Mouse (Mus musculus) gastrocnemius, postnatal 14 days (tissue): ENCODE measurements around the gene Mrpl40. TPM values are rescaled to one million over a fixed set of nuclear protein-coding genes. Genes with fewer than 3 reads are reported as not detected.
"Not testable (repeated sequence)": the region's sequence is repeated elsewhere in the genome, so short reads cannot be mapped to it uniquely, and the experiment has no call there.

Source experiments
- DNase-seq: peaks from one replicate; pipeline ENCODE4 v3.0.0; 2021; ENCODE audit warnings: mixed read lengths
- intact Hi-C: fragments of 180-260 bp; cut with DNase I; formaldehyde crosslinking; loops from one replicate; pipeline ENCODE4 v1.15.1; 2025; ENCODE audit warnings: low total_unique reads
- long read RNA-seq, 2 experiments: library from polyadenylated mRNA; stranded (forward); transcript quantifications; one replicate each; pipeline ENCODE4 v2.0.0; 2021
- total RNA-seq, 2 experiments: library from RNA; stranded (reverse); gene quantifications; 2 replicates each; pipeline ENCODE4 v1.2.3; 2021

Gene Mrpl40
- 10 to 100 TPM; 41.2 to 43.7 TPM for total RNA-seq
- long read RNA-seq, experiment 1, transcript Mrpl40-201 (4 exons, 1,280 nt): major isoform, 44 of 49 reads
- long read RNA-seq, experiment 1, partial matches to known transcripts: 0 of 49 reads
- long read RNA-seq, experiment 1, other reads (novel, unspliced or antisense): 3 of 49 reads
- long read RNA-seq, experiment 2, transcript Mrpl40-201 (4 exons, 1,280 nt): major isoform, 31 of 34 reads
- long read RNA-seq, experiment 2, partial matches to known transcripts: 0 of 34 reads
- long read RNA-seq, experiment 2, other reads (novel, unspliced or antisense): 1 of 34 reads

- intact Hi-C loops: loop anchor here (10.0 kb wide), 1 partner anchor 1642 kb away; the partner anchor contains the start of gene Hic2
Measured at GRCm38 (mm10) chr16:18876442-18877308, at the start of gene Mrpl40, which contains the start of gene Hira. Mrpl40 (minus strand) TSS chr16:18876862. Hira (plus strand) TSS chr16:18877037.

GRCm38 (mm10) chr16:18921771-18922170, 45.1 kb upstream of the Mrpl40 start:
- intact Hi-C loops: no loop called here

More at GRCm38 (mm10) chr16:18876442-18877308, at the start of gene Mrpl40, which contains the start of gene Hira:
- DNase-seq: peak; percentile 96

DNA sequence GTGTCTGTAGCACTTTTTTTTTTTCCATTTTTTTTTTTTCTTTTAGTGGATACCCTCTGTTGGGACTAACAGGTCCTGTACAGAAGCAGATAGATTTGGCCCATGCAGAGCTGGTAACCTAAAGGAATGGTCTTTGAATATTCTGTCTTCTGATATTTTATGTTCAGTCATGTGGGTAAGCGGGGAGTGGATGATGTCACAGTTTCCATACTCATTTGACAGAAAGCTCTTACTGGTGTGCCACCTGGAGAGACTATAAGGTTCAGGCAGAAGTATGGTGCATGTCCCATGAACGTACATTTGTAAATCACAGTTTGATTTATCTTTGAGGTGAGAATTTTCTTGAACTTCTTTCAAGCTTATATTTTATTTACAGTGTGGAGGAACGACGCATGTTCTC, 39.4 kb upstream of the Mrpl40 start:
- DNase-seq: no peak
- intact Hi-C loops: no loop called here

More at GRCm38 (mm10) chr16:18921771-18922170, 45.1 kb upstream of the Mrpl40 start:
- no peak for DNase-seq

GRCm38 (mm10) chr16:18905648-18906047, 29.0 kb upstream of the Mrpl40 start:
- DNase-seq: no peak
- intact Hi-C loops: no loop called here

DNA sequence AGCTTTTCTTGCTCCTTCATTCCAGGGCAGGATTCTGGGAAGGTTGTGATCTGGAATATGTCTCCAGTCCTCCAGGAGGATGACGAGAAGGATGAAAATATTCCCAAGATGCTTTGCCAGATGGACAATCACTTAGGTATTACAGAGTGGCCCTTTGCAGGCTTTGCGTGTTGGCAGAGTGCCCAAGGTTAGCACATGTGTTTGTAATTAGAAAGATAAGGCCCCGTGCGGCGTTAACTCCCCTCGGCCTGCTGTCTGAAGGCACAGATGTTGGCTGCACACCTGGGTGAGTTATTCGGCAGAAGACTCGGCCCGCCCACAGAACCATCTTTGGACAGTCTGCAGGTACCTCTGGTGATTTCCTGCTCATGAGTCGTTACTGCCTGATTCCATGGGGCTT, 19.8 kb upstream of the Mrpl40 start:
- intact Hi-C loops: no loop called here
- DNase-seq: peak; percentile 16

GRCm38 (mm10) chr16:18895249-18895648, 18.6 kb upstream of the Mrpl40 start:
- intact Hi-C loops: no loop called here
- DNase-seq: no peak

DNA sequence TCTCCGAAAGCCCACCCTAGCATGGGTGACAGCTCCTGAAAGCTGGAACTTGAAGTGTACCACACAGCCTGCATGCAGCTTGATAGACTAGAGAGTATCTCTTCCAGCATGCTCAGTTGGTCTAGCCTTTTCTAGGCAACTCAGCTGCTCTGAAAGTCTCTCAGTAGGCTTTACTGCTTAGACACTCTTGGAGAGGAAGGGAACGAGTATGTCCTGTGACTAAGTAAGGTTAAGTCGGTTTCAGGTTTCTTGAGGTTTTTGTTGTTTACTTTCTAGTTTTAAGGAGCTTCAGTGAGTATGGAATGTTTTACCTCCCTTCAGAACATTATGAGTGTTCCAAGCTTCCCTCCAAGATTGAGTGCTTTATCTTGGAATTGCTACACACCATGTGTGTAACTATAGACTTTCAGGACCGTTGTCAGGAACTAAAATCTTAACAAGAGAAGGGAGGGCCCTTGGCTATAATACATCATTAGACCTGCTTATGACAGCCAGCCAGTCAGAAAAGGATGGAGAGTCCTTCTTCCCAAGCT, 17.2 kb upstream of the Mrpl40 start:
- intact Hi-C loops: no loop called here
- no peak for DNase-seq

DNA sequence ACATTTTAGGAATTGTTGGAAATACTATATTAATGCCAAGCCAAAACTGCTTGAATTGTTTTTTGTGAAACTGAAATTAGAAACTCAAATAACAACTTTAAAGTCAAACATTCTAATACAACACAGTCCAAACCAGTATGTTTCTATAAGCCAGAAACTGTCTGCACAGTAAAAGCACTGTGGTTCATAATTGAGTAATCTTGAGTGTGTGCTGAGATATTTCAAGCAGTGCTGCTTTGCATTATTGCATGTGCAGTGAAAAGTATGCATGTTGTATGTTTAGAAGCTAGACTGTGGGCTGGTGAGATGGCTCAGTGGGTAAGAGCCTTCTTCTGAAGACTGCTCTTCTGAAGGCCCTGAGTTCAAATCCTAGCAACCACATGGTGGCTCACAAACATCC, 7.4 kb upstream of the Mrpl40 start:
- no peak for DNase-seq
- intact Hi-C loops: no loop called here

GRCm38 (mm10) chr16:18878091-18878720, 1.5 kb upstream of the Mrpl40 start:
- intact Hi-C loops: loop anchor here (10.0 kb wide), 1 partner anchor 1643 kb away; the partner anchor contains the start of gene Hic2
- DNase-seq: no peak

DNA sequence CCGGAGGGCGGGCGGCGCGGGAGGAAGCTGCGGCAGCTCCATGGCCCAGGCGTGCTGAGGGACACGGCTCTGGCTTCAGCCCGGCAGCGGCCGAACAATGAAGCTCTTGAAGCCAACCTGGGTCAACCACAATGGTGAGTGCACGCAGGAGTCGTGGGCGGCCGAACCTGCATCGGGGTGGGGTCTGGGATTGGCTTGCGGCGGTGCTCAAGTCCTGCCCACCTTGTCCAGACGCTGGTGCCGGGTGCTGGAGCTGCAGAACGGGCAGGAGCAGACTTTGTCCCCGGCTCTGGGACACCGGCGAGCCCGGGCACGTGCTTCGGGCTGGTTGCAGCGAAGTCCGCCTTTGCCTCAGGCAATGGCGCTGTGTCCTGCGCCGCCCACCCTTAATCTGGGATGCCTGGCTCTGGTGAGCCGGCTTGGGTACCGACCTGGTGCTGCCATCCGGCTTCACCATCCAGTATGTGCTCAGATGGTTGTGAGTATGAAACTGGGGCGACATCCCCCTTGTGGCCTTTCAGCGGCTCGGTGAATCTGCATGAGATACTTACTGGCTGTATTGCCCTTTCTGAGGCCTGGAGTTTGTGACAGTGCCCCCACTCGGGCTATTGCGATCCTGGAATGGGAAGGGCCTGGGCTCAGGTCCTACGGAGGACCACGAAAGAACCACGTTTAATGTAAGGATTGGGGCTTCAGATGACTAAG, 876 bp upstream of the Mrpl40 start:
- peak; percentile 31 for DNase-seq
- intact Hi-C loops: loop anchor here (10.0 kb wide), 1 partner anchor 1643 kb away; the partner anchor contains the start of gene Hic2

- intact Hi-C loops: loop anchor here (10.0 kb wide), 1 partner anchor 1641 kb away; the partner anchor contains the start of gene Hic2
- no peak for DNase-seq
Measured at GRCm38 (mm10) chr16:18876091-18876441, 596 bp downstream of the Mrpl40 start.

GRCm38 (mm10) chr16:18870495-18870894, 6.2 kb downstream of the Mrpl40 start:
- not testable (repeated sequence) for DNase-seq
- intact Hi-C loops: loop anchor here (10.0 kb wide), 1 partner anchor 1636 kb away; the partner anchor contains the start of gene Hic2

DNA sequence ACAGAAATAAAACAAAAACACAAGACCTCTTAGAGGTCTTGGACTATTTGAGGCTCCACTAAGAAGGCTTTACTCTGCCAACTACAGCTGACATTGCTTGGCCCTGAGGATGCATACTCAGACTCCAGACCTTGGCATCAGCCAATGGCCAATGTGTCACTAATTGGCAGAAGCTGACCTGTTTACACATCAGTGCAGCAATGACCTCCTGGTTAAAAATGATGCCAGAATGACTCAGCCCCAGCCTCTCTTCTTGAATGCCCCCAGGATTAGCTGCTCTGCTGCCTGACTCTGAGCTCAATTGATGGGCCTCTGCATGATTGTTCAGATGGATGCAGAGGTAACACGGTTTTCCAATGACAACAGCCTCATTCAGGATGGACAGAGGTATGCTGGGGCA, 16.5 kb downstream of the Mrpl40 start:
- peak; percentile 62 for DNase-seq
- intact Hi-C loops: no loop called here

GRCm38 (mm10) chr16:18858551-18858950, 18.1 kb downstream of the Mrpl40 start:
- intact Hi-C loops: no loop called here
- no peak for DNase-seq

DNA sequence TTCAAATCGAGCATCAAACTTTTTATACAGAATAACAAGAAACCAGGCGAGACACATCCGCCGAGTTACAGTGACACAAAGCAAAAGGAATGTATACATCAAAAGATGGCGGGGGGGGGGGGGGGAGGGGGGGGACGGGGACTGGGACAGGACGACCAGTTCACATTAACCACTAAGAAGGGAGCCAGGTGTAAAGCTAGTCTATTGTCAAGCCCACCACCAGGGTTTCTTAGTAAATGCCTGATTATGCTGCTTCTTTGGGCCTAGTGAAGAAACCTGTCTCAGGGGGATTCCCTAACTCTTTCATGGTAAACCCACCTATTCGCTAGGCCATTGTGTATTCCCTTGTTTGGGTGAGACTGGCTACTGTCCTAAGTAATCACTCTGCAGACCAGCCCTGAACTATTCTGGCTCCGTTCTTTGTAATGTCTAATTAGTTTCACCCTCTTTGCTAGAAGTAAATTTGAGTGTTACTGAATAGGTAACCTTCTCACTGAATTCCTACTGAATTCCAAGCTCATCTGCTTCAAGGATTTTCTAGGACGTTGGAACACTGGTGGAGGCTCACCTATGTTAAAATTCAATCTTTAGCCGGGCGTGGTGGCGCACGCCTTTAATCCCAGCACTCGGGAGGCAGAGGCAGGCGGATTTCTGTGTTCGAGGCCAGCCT, 27.0 kb downstream of the Mrpl40 start:
- DNase-seq, intact Hi-C loops: not testable (repeated sequence)

GRCm38 (mm10) chr16:18846301-18846820, 30.3 kb downstream of the Mrpl40 start:
- intact Hi-C loops: no loop called here

GRCm38 (mm10) chr16:18838346-18838745, 38.3 kb downstream of the Mrpl40 start:
- DNase-seq: no peak

More at GRCm38 (mm10) chr16:18846301-18846820, 30.3 kb downstream of the Mrpl40 start:
- DNase-seq: no peak

More at GRCm38 (mm10) chr16:18838346-18838745, 38.3 kb downstream of the Mrpl40 start:
- intact Hi-C loops: no loop called here
